Comparison of ENCODE assay signal across 8 mouse cellular contexts in the genomic region with DNA sequence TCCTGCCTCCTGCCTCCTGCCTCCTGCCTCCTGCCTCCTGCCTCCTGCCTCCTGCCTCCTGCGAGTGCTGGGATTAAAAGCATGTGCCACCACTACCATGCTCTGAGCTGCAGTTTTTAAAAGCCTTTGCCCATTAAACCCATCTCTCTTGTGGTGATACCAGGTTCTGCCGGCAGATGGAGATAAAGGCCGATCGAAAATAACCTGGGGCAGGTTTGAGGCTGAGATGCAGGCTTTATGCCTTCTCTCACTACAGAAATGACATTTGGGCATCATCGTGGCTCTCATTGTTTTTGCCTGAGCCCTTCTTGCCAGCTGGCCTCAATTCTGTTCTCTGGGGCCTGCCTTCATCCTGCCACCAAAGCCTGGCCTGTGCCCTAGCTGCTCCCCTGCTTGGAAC. TPM values are rescaled to one million over a fixed set of nuclear protein-coding genes. Genes with fewer than 3 reads are reported as not detected.
DNase-seq lines count a peak whose midpoint lies in the region; ATAC-seq and TF ChIP-seq lines count a peak whose summit lies in the region.
"Had no signal": no experiment of that assay in that cellular context is flagged by ENCODE, and none has a peak within 500 bp of the region (broad histone marks: within the 10 kb centered on the region; RNA-seq: fewer than 3 reads in every experiment).

No protein-coding gene starts in this region.

- no peak overlapping the region for H3K4me2 ChIP-seq in liver, embryonic 11.5 days

- no peaks in the 10 kb centered on the region for H3K27me3 ChIP-seq in liver, adult 2 months (ENCODE audit: control insufficient read depth, insufficient read depth, low read length)
- H3K27me3 ChIP-seq in liver, embryonic 11.5 days (replicated peaks; ENCODE audit: control insufficient read depth, insufficient read depth, low read length): peaks cover 2% of the 10 kb centered on the region; the same call in 1 of the 2 replicates
- no peaks in the 10 kb centered on the region for H3K27me3 ChIP-seq in Patski

- intact Hi-C loops in left cerebral cortex, postnatal 10 days (cut with DNase I): loop anchor here (10.0 kb wide), 1 partner anchor 225 kb away; no protein-coding TSS in a partner anchor

- ATAC-seq in liver, embryonic 11.5 days (replicated peaks; ENCODE audit: low FRiP score): no peak
- ATAC-seq in Patski: no peak

- 4% methylated on average over 5 of the region's 5 CpGs for WGBS in liver, adult 2 months
- 5% methylated on average over 5 of the region's 5 CpGs for WGBS in liver, embryonic 11.5 days

- in situ Hi-C loops in Patski (cut with MboI; ENCODE audit: low pct_unique_long_range_greater_than_20kb): no loop called here

- DNase-seq in liver, adult 2 months (ENCODE audit: extremely low read depth, low read depth, low spot score): no peak
- no peak for DNase-seq in liver, embryonic 11.5 days (ENCODE audit: low spot score)
- DNase-seq in Patski (ENCODE audit: low read depth, low spot score): no peak
- DNase-seq in cerebellum, adult 11-12 months: peak; percentile 58
- DNase-seq in frontal cortex, postnatal 36 days (ENCODE audit: low spot score in 2 of 2): peak; percentile 69 to 82
- DNase-seq in left cerebral cortex, postnatal 10 days (ENCODE audit: extremely low spot score in 1 of 2, low spot score in 2 of 2): peak; percentile 45 to 64
- DNase-seq in retina, adult 2 months (ENCODE audit: low read depth, low spot score): peak; percentile 50

- H3K9ac ChIP-seq in liver, adult 2 months (ENCODE audit: low read depth, low read length): no peak overlapping the region
- no peak overlapping the region for H3K9ac ChIP-seq in liver, embryonic 11.5 days (ENCODE audit: low read depth, low read length)

- no peaks in the 10 kb centered on the region for H3K79me2 ChIP-seq in liver, adult 2 months (ENCODE audit: control insufficient read depth, insufficient read depth, low read length)

- H3K4me1 ChIP-seq in liver, adult 2 months (ENCODE audit: control insufficient read depth, insufficient read depth, low read length): no peaks in the 10 kb centered on the region
- H3K4me1 ChIP-seq in liver, embryonic 11.5 days (replicated peaks; ENCODE audit: control insufficient read depth, insufficient read depth, low read length): 0 out of 2 replicates have a peak, but pooled peaks cover 7% of the 10 kb centered on the region

- TF ChIP-seq CTCF in liver, adult 2 months (IDR thresholded peaks at IDR 0.05; ENCODE audit: low read depth, low read length): peak; percentile 44; the same call in 1 of the 2 replicates
- TF ChIP-seq CTCF in Patski (IDR thresholded peaks at IDR 0.05): peak; percentile 69

- no peaks in the 10 kb centered on the region for H3K36me3 ChIP-seq in liver, adult 2 months (ENCODE audit: control insufficient read depth, insufficient read depth, low read length)
- no peaks in the 10 kb centered on the region for H3K36me3 ChIP-seq in liver, embryonic 11.5 days (ENCODE audit: control insufficient read depth, insufficient read depth, low read length)

- no peak overlapping the region for H3K4me3 ChIP-seq in liver, adult 2 months (ENCODE audit: insufficient read depth, low read depth, low read length)
- no peak overlapping the region for H3K4me3 ChIP-seq in liver, embryonic 11.5 days (ENCODE audit: low read depth, low read length)

- TF ChIP-seq POLR2A in liver, adult 2 months (IDR thresholded peaks at IDR 0.05; ENCODE audit: extremely low read depth, insufficient read depth, low read length): no peak

- CTCF ChIA-PET in Patski (lab: Charles Lee): interaction anchor here (1.1 to 3.5 kb wide), 2 partner anchors 91 to 94 kb away, joined by 3 to 15 read pairs; no protein-coding TSS in a partner anchor

- no peak overlapping the region for H3K27ac ChIP-seq in liver, adult 2 months (replicated peaks; ENCODE audit: insufficient read depth, low read depth, low read length)
- H3K27ac ChIP-seq in liver, embryonic 11.5 days (ENCODE audit: low read depth, low read length): no peak overlapping the region

- POLR2A ChIA-PET in Patski (lab: Charles Lee): no interaction called here

- no peaks in the 10 kb centered on the region for H3K9me3 ChIP-seq in liver, embryonic 11.5 days (ENCODE audit: control insufficient read depth, low read length)

RNA-seq across cellular contexts. Expression of a gene that starts 14.2 kb away (rescaled TPM):
- total RNA-seq in liver, adult 2 months (2014; rRNA removed): not detected in 2 replicates
- not detected in 2 replicates for polyA plus RNA-seq in liver, adult 2 months (2012; rRNA removed)
- not detected in 2 replicates for polyA plus RNA-seq in liver, embryonic 11.5 days (2014; fragmentation: Nextera tagmentation; extraction: Ambion mirVana)
- not detected for polyA plus RNA-seq in Patski (2021)
- total RNA-seq in left cerebral cortex, postnatal 10 days (2021): not detected
- total RNA-seq: gastrocnemius, postnatal 36 days had no signal

RNA-seq across cellular contexts. Expression of a gene that starts 26.6 kb away (rescaled TPM):
- not detected in 2 replicates for total RNA-seq in liver, adult 2 months (2014; rRNA removed)
- polyA plus RNA-seq in liver, adult 2 months (2012; rRNA removed): not detected in 2 replicates
- polyA plus RNA-seq in liver, embryonic 11.5 days (2014; fragmentation: Nextera tagmentation; extraction: Ambion mirVana): not detected in 2 replicates
- polyA plus RNA-seq in Patski (2021): not detected
- total RNA-seq in left cerebral cortex, postnatal 10 days (2021): not detected
- total RNA-seq: gastrocnemius, postnatal 36 days had no signal

RNA-seq across cellular contexts. Expression of a gene that starts 34.9 kb away (rescaled TPM):
- total RNA-seq in liver, adult 2 months (2014; rRNA removed): not detected in 2 replicates
- not detected in 2 replicates for polyA plus RNA-seq in liver, adult 2 months (2012; rRNA removed)
- polyA plus RNA-seq in liver, embryonic 11.5 days (2014; fragmentation: Nextera tagmentation; extraction: Ambion mirVana): 0.31 and 1.1 TPM in 2 replicates
- 0.06 TPM for polyA plus RNA-seq in Patski (2021)
- 1 to 10 TPM; 3.4 to 3.7 TPM for total RNA-seq in left cerebral cortex, postnatal 10 days (2021)
- total RNA-seq: gastrocnemius, postnatal 36 days had no signal

RNA-seq across cellular contexts. Expression of a gene that starts 35.4 kb away (rescaled TPM):
- total RNA-seq in liver, adult 2 months (2014; rRNA removed): 0.37 and 0.47 TPM in 2 replicates
- 0.40 and 0.44 TPM in 2 replicates for polyA plus RNA-seq in liver, adult 2 months (2012; rRNA removed)
- 41.6 and 44.6 TPM in 2 replicates for polyA plus RNA-seq in liver, embryonic 11.5 days (2014; fragmentation: Nextera tagmentation; extraction: Ambion mirVana)
- 2.6 TPM for polyA plus RNA-seq in Patski (2021)
- 10 to 100 TPM; 10.6 to 10.9 TPM for total RNA-seq in left cerebral cortex, postnatal 10 days (2021)

RNA-seq across cellular contexts. Expression of a gene that starts 39.7 kb away (rescaled TPM):
- total RNA-seq in liver, adult 2 months (2014; rRNA removed): not detected in 2 replicates
- polyA plus RNA-seq in liver, adult 2 months (2012; rRNA removed): not detected in 2 replicates
- not detected in 2 replicates for polyA plus RNA-seq in liver, embryonic 11.5 days (2014; fragmentation: Nextera tagmentation; extraction: Ambion mirVana)
- not detected for polyA plus RNA-seq in Patski (2021)
- not detected for total RNA-seq in left cerebral cortex, postnatal 10 days (2021)
- total RNA-seq: gastrocnemius, postnatal 36 days had no signal

Comparison
In these comparisons a context has a peak if more than half of its experiments do, and no peak if none do; other contexts are left out.
1. DNase-seq: peak in cerebellum, adult 11-12 months (single experiment), frontal cortex, postnatal 36 days (2 of 2), left cerebral cortex, postnatal 10 days (2 of 2) and retina, adult 2 months (single experiment); none in liver, adult 2 months (single experiment), liver, embryonic 11.5 days (single experiment) and Patski (single experiment).